Mouse (Mus musculus) forebrain, embryonic 16.5 days (tissue): Measurements from ENCODE around the gene Kansl1. TPM values are rescaled to one million over a fixed set of nuclear protein-coding genes. Genes with fewer than 3 reads are reported as not detected.

Source experiments
- ATAC-seq: fragments of 200-750 bp; cut with Nextera tagmentation; 2 replicates; pipeline ENCODE4 v1.8.0; 2017; ENCODE audit warnings: mild to moderate bottlenecking, moderate library complexity
- H3K27ac ChIP-seq: fragments of 300-500 bp; sonication (generic); 2 replicates; pipeline ENCODE4 v1.5.1; 2014; ENCODE audit warnings: low read length, control low read depth
- H3K27me3 ChIP-seq: fragments of 300-500 bp; sonication (generic); replicated peaks from 2 replicates; pipeline ENCODE4 v1.6.1; 2014; ENCODE audit warnings: low read length; ENCODE audit not compliant: control insufficient read depth, insufficient read depth
- H3K36me3 ChIP-seq: fragments of 300-500 bp; sonication (generic); 2 replicates; pipeline ENCODE4 v1.6.1; 2014; ENCODE audit not compliant: control insufficient read depth, insufficient read depth
- H3K4me1 ChIP-seq: fragments of 300-500 bp; sonication (generic); replicated peaks from 2 replicates; pipeline ENCODE4 v1.6.1; 2014; ENCODE audit warnings: low read length; ENCODE audit not compliant: control insufficient read depth, insufficient read depth
- H3K4me2 ChIP-seq: fragments of 300-500 bp; sonication (generic); 2 replicates; pipeline ENCODE4 v1.6.1; 2014; ENCODE audit warnings: mild to moderate bottlenecking, low read length, control low read depth
- H3K4me3 ChIP-seq: fragments of 300-500 bp; sonication (generic); replicated peaks from 2 replicates; pipeline ENCODE4 v1.5.1; 2014; ENCODE audit warnings: mild to moderate bottlenecking, low read length, control low read depth
- H3K9ac ChIP-seq: fragments of 300-500 bp; sonication (generic); replicated peaks from 2 replicates; pipeline ENCODE4 v1.6.1; 2014; ENCODE audit warnings: low read depth, low read length, control low read depth
- H3K9me3 ChIP-seq: fragments of 300-500 bp; sonication (generic); 2 replicates; pipeline ENCODE4 v1.6.1; 2016; ENCODE audit warnings: low read length; ENCODE audit not compliant: control insufficient read depth
- WGBS: fragments of 180-500 bp; shearing (Covaris S2); extraction: QIAGEN DNeasy Blood & Tissue Kit; methylation state at CpG from one replicate; pipeline ENCODE4 v1.1.7; 2014; 5-methylcytosine and 5-hydroxymethylcytosine counted together
- polyA plus RNA-seq: library from polyadenylated mRNA; unstranded; fragments of >200 nt; fragmentation: Nextera tagmentation; extraction: Ambion mirVana; gene quantifications from 2 replicates; pipeline ENCODE4 v1.2.1, GENCODE M21; 2015

Kansl1 gene
- polyA plus RNA-seq, 1 experiment from 2014 or later, result 32.5 TPM

GRCm38 (mm10) chr11:104441475-104442332 lies 27.0 kb downstream of the Kansl1 start:
- H3K4me2 ChIP-seq, result peak overlapping the region; percentile 70
- H3K27me3 ChIP-seq, result no peaks in the 10 kb centered on the region
- under 1% methylated on average over 57 of the region's 92 CpGs for WGBS
- peak; percentile 49 for ATAC-seq
- H3K9me3 ChIP-seq, result no peaks in the 10 kb centered on the region
- H3K27ac ChIP-seq, result peak overlapping the region; percentile 100
- no peaks in the 10 kb centered on the region for H3K36me3 ChIP-seq
- peaks cover 21% of the 10 kb centered on the region for H3K4me1 ChIP-seq
- H3K4me3 ChIP-seq, result peak overlapping the region; percentile 80
- H3K9ac ChIP-seq, result peak overlapping the region; percentile 99

GRCm38 (mm10) chr11:104440521-104441474 lies 27.9 kb downstream of the Kansl1 start:
- no peaks in the 10 kb centered on the region for H3K9me3 ChIP-seq
- peak overlapping the region; percentile 99 for H3K9ac ChIP-seq
- WGBS, result under 1% methylated on average over 20 of the region's 20 CpGs
- no peak for ATAC-seq
- H3K27me3 ChIP-seq, result no peaks in the 10 kb centered on the region
- peak overlapping the region; percentile 80 for H3K4me3 ChIP-seq
- H3K4me2 ChIP-seq, result peak overlapping the region; percentile 70
- peak overlapping the region; percentile 100 for H3K27ac ChIP-seq
- peaks cover 21% of the 10 kb centered on the region for H3K4me1 ChIP-seq
- H3K36me3 ChIP-seq, result no peaks in the 10 kb centered on the region

GRCm38 (mm10) chr11:104439703-104440102 lies 29.0 kb downstream of the Kansl1 start:
- Histone ChIP-seq H3K9me3 (no peaks in the 10 kb centered on the region), H3K4me2 (peak overlapping the region; percentile 48), H3K27me3 (no peaks in the 10 kb centered on the region), H3K4me3 (no peak overlapping the region), H3K36me3 (no peaks in the 10 kb centered on the region), H3K9ac (no peak overlapping the region), H3K27ac (no peak overlapping the region), H3K4me1 (peaks cover 18% of the 10 kb centered on the region)
- 25% methylated on average over 2 of the region's 2 CpGs for WGBS
- ATAC-seq, result no peak

- Histone ChIP-seq H3K27ac (no peak overlapping the region), H3K27me3 (no peaks in the 10 kb centered on the region), H3K36me3 (no peaks in the 10 kb centered on the region), H3K9ac (no peak overlapping the region), H3K4me2 (no peak overlapping the region), H3K4me3 (no peak overlapping the region), H3K9me3 (no peaks in the 10 kb centered on the region), H3K4me1 (peaks cover 18% of the 10 kb centered on the region)
- no peak for ATAC-seq
Measured at GRCm38 (mm10) chr11:104438450-104438849, 30.2 kb downstream of the Kansl1 start.

GRCm38 (mm10) chr11:104436394-104436954 lies 32.2 kb downstream of the Kansl1 start:
- H3K36me3 ChIP-seq, result no peaks in the 10 kb centered on the region
- no peak for ATAC-seq
- no peaks in the 10 kb centered on the region for H3K9me3 ChIP-seq
- no peak overlapping the region for H3K4me2 ChIP-seq
- H3K4me1 ChIP-seq, result peaks cover 17% of the 10 kb centered on the region
- no peak overlapping the region for H3K4me3 ChIP-seq
- no peak overlapping the region for H3K27ac ChIP-seq
- H3K9ac ChIP-seq, result no peak overlapping the region
- WGBS, result 83% methylated on average over 2 of the region's 2 CpGs
- H3K27me3 ChIP-seq, result no peaks in the 10 kb centered on the region

GRCm38 (mm10) chr11:104435753-104436152 lies 32.9 kb downstream of the Kansl1 start:
- no peak overlapping the region for H3K4me2 ChIP-seq
- no peak overlapping the region for H3K27ac ChIP-seq
- H3K36me3 ChIP-seq, result no peaks in the 10 kb centered on the region
- peaks cover 17% of the 10 kb centered on the region for H3K4me1 ChIP-seq
- no peaks in the 10 kb centered on the region for H3K9me3 ChIP-seq
- ATAC-seq, result no peak
- no peak overlapping the region for H3K4me3 ChIP-seq
- H3K27me3 ChIP-seq, result no peaks in the 10 kb centered on the region
- no peak overlapping the region for H3K9ac ChIP-seq

GRCm38 (mm10) chr11:104435141-104435540 lies 33.5 kb downstream of the Kansl1 start:
- no peaks in the 10 kb centered on the region for H3K36me3 ChIP-seq
- no peak overlapping the region for H3K27ac ChIP-seq
- no peaks in the 10 kb centered on the region for H3K27me3 ChIP-seq
- H3K4me1 ChIP-seq, result peaks cover 17% of the 10 kb centered on the region
- no peaks in the 10 kb centered on the region for H3K9me3 ChIP-seq
- ATAC-seq, result no peak
- 88% methylated on average over 1 of the region's 1 CpGs for WGBS
- H3K4me3 ChIP-seq, result no peak overlapping the region
- H3K4me2 ChIP-seq, result no peak overlapping the region
- no peak overlapping the region for H3K9ac ChIP-seq

GRCm38 (mm10) chr11:104432251-104432650 lies 36.4 kb downstream of the Kansl1 start:
- no peak overlapping the region for H3K4me3 ChIP-seq
- no peaks in the 10 kb centered on the region for H3K27me3 ChIP-seq
- H3K27ac ChIP-seq, result no peak overlapping the region
- no peak overlapping the region for H3K9ac ChIP-seq
- H3K4me2 ChIP-seq, result no peak overlapping the region
- no peak for ATAC-seq
- no peaks in the 10 kb centered on the region for H3K36me3 ChIP-seq
- H3K4me1 ChIP-seq, result peaks cover 8% of the 10 kb centered on the region
- no peaks in the 10 kb centered on the region for H3K9me3 ChIP-seq

GRCm38 (mm10) chr11:104431807-104432206 lies 36.9 kb downstream of the Kansl1 start:
- 69% methylated on average over 1 of the region's 1 CpGs for WGBS
- ATAC-seq, result no peak
- no peak overlapping the region for H3K9ac ChIP-seq

More at GRCm38 (mm10) chr11:104431807-104432206, 36.9 kb downstream of the Kansl1 start:
- Histone ChIP-seq H3K4me3 (no peak overlapping the region), H3K27me3 (no peaks in the 10 kb centered on the region), H3K27ac (no peak overlapping the region), H3K4me2 (no peak overlapping the region), H3K36me3 (no peaks in the 10 kb centered on the region), H3K4me1 (peaks cover 5% of the 10 kb centered on the region; the same call in 1 of the 2 replicates), H3K9me3 (no peaks in the 10 kb centered on the region)
